Mouse (Mus musculus) embryonic stem cell, embryonic (primary cell): Measurements from ENCODE around the gene Itprip.

Experiments
- CTCF ChIA-PET, 4 experiments: fragments of 300-600 bp in 2 of 4; fragments of 350-600 bp in 2 of 4; sonication (Branson Sonifier 250); formaldehyde crosslinking; loops; one replicate each; lab custom pipeline; 2022; ENCODE audit warnings: inconsistent platforms in 2 of 4; lab: Charles Lee
- POLR2A ChIA-PET, 4 experiments: fragments of 300-600 bp in 2 of 4; fragments of 350-600 bp in 2 of 4; sonication (Branson Sonifier 250); formaldehyde crosslinking; loops; one replicate each; lab custom pipeline; 2022; ENCODE audit warnings: antibody characterized with exemption in 4 of 4, inconsistent platforms in 1 of 4; lab: Charles Lee

Gene Itprip

DNA sequence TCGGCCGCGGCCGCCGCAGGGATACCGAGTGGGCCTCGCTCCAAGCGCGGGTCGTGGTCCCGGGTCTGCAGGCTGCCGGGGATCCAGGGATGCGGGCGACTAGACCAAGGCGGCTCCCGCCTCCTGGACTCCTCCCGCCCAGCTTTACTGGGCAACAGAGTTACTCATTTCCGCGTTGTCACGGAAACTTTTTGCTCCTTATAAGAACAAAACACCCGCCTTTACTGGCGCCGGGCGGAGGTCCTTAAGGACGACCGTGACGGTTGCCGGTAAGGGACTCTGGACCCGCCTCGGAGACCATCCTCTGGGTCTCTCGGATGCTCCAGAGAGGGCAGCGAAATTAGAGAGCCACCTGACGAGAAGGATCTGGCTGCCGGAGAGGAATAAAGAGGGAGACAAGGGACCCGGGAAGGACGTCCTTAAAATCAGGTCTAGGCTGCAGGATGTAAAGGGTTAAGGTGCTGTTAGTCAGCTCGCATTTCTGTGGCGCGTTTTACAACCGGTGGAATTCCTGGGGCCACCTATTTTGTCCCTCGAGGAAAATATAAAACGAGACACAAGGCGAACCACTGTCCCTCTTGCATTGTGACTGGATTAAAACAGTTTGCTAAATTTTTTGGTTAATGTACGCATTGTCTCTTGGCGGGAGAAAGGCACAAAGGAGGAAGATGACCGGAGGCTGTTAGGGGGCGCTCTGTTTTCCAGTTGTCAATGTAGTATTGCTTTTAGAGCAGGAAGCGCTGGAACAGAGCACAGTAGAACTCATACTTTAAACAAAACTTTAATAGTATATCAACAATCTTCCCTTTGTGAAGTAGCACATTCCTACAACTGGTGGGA, at the start of gene Itprip, which contains the start of gene Cfap43:
Gene Itprip (minus strand): TSS at position 174 of the 840 bp plus-strand sequence.
Gene Cfap43 (minus strand): TSS at position 162 of the 840 bp plus-strand sequence.
- POLR2A ChIA-PET, result interaction anchor here in 3 of 4 experiments (0.7 to 1.8 kb wide), 11 partner anchors 9 to 189 kb away, joined by 3 to 6 read pairs (median 3); partner anchors contain the start of gene Sfr1 (in 1 of the 3)
- CTCF ChIA-PET, result interaction anchor here (0.6 to 2.9 kb wide), 17 partner anchors 10 to 431 kb away, joined by 3 to 19 read pairs (median 3); no protein-coding TSS in a partner anchor

DNA sequence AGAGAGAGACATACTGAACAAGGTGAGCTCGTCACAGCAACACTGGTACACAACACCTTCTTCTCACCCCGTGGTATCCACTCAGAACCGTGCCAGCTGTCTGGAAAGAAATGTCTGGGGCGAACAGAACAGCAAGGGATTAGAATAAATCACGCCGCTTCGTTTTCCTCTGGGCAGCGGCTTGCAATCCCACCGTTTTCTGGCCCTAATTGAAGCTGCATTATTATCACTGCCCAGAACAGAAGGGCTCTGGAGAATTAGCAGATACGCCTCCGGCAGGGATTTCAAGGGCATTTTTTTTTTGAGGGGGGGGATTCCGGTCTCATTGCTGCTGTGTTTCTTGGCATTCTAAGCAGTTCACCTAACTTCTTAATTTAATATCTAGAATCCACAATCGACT, 39.1 kb upstream of the Itprip start:
- POLR2A ChIA-PET, result no interaction called here
- CTCF ChIA-PET, result interaction anchor here in 1 of 4 experiments (1.2 kb wide), 1 partner anchor 9 kb away, joined by 6 read pairs; no protein-coding TSS in a partner anchor

DNA sequence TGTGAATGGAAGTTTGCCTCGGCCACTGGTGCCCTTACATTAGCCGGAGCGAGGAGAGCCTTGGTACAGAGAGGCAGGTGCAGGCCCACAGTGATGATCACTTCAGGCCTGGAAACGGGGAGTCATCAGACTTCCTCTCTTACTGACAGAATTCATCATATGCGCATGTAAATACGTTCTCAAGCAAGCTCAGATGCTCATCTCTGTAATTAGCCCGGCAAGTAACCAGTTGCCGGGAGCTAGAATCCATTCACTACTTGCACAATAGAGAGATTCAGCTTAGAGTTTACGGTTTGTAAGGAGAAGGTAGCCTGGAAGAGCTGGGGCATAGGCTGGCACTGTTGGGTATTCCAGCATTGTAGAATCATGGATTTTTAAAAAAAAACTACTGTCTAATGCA, 34.1 kb upstream of the Itprip start:
- ChIA-PET CTCF (interaction anchor here in 1 of 4 experiments (1.7 kb wide), 1 partner anchor 71 kb away, joined by 5 read pairs; no protein-coding TSS in a partner anchor), POLR2A (no interaction called here)

DNA sequence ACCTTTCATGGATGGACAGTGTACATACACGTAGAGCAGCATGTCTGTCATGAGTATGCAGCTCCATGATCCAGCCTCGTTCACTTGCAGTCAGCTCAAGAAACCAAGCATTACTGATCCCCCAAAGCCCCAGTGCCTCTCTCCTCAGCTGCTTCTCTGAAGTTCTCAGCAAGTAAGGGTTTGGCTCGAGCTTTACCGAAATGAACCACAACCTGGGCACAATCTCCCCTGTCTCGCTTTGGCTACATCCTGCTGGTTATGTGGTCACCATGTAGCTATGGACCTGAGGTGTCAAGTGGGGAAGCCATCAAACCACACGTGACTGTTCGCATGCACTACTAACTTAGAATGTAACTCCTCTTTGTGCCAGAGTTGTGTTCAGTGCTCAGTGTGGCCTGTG, 31.8 kb upstream of the Itprip start:
- ChIA-PET POLR2A (no interaction called here), CTCF (interaction anchor here in 1 of 4 experiments (1.5 kb wide), 1 partner anchor 68 kb away, joined by 4 read pairs; no protein-coding TSS in a partner anchor)

DNA sequence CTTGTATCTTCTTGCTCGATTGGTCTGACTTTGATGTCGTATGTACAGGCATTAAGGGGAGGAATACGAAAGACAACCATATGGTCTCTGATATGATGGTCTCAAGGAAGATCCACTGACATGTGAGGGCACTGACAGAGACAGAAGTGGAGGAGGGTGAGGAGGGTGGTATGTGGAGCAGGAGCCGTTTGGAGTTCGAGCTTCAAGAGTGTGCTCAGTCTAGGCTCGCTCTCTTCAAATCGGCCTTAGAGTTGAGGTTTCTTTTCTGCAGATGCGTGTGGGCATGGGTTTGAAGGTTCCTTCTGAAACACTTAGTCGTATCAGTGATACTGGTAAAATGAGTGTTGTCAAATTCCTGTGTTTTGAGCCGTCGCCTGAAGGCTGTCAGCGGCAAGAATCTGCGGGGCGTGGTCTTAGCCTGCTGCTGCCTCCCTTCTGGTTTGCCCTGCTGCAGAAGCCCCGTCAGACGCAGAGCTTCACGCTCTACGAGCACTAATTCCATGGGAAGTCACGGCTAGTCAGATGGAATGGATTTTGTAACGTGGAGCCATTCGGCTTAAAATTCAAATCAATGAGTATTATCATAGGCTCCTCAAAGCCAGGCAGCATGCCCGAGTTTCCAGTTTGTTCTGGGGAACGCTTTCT, 27.8 kb upstream of the Itprip start:
- POLR2A ChIA-PET, result interaction anchor here in 2 of 4 experiments (0.7 to 1.0 kb wide), 2 partner anchors 13 to 39 kb away, joined by 3 read pairs; no protein-coding TSS in a partner anchor
- CTCF ChIA-PET, result interaction anchor here in 3 of 4 experiments (0.6 to 1.1 kb wide), 3 partner anchors 64 to 298 kb away, joined by 3 read pairs; no protein-coding TSS in a partner anchor

DNA sequence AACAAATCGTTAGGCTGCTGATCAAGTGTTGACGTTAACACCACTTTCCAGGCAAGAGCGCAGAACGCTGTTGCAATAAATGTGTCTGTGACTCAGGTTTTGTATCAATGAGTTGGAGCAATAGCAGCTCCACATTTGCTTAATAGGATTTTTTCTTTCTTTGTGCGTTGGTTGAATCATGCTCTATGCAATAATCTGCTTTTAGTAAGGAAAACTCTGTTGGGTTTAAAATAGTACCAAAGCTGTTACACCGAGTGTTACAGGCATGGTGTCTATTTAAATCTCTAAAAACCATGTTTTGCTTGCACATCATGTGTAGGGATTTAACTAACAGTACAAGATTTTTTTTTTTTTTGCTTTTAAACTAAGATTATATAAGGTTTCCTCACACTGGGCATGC, 20.3 kb upstream of the Itprip start:
- POLR2A ChIA-PET, result no interaction called here
- CTCF ChIA-PET, result interaction anchor here in 1 of 4 experiments (0.6 to 1.2 kb wide), 2 partner anchors 26 to 57 kb away, joined by 3 to 4 read pairs; no protein-coding TSS in a partner anchor

DNA sequence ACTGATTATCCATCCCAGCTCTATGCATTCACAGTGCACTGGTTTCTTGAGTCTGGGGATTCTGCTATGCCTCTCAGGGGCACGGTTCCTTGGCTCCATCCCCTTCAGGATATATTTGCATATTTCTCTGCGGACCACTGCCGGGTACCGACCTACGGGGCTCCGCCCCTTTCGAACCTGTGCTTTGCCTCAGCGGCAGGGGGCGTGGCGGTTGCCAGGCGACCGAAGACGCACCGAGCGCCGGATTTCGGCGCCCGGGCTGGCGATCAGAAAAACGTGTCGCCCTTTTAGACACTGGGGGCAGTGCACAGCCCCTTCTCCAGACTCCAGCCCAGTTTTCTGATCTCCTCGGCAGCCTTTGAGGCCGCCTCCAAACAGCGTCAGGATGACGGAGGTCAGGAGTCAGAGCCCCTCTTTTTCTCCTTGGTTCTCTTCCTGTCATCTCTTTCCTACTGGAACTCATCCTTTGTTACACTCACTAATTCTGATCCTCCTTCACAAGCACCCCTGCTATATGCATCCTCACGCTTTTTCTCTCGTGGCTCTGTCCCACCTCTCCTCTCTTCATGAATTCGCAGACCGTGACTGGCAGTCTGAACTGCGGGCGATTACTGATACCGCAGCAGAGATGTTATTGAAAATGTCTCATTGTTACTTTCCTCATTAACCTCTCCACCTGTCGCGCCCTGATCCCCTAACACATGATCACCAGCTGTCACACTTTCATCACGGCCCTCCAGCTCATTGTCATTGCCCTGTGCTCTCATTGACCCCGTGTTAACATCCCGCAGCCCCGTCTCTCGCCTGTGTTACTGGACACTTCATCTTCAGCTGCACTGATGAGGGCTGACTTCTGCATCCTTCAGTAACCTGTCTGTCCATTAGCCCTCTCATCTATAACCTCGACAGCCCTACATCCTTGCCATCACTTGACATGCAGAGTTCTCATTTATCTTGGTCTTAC, 18.6 kb upstream of the Itprip start, which contains the start of gene Cfap58:
Gene Cfap58 (plus strand): TSS at position 233 of the 964 bp plus-strand sequence.
- CTCF ChIA-PET, result interaction anchor here in 1 of 4 experiments (1.2 kb wide), 1 partner anchor 55 kb away, joined by 3 read pairs; no protein-coding TSS in a partner anchor

DNA sequence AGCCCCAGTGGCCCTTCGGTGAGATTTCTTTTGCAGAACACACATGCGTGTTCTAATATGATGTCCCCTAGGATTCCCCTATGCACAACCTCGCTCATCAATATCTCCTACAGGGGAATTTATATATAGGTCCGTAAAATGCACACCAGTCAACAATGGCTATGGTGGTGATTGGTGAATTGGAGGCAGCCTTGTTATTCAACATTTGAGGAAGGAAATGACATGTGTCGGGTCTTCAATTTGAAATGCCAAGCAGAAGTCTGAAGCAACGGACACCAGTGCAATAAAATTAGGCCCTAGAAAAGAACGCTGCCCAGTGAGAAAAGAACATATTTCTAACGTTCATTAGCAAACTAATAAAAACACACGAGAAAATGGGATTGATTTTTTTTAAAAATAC, 17.8 kb upstream of the Itprip start:
- CTCF ChIA-PET, result no interaction called here

More for the DNA sequence above, 18.6 kb upstream of the Itprip start, which contains the start of gene Cfap58:
- POLR2A ChIA-PET, result no interaction called here

DNA sequence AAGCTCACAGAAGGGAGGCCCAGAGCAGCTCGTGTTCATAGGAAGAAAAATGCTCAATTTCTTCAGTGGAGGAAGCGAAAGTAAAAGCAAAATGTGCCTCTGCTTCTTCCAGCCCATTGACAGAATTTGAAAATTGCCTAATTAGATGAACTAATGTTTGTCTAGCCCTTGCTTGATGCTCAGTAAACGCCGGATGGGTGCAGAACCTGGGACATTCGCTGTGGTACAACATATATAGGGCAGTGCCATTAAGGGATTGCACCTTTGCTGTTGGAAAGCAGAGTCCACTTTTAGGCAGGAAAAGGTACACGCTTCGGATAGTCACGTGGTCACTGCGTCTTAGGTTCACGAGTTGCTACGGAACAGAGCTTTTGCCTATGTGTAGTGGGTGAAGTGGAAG, 17.4 kb upstream of the Itprip start:
- ChIA-PET POLR2A (no interaction called here), CTCF (no interaction called here)

More for the DNA sequence above, 17.8 kb upstream of the Itprip start:
- POLR2A ChIA-PET, result no interaction called here

DNA sequence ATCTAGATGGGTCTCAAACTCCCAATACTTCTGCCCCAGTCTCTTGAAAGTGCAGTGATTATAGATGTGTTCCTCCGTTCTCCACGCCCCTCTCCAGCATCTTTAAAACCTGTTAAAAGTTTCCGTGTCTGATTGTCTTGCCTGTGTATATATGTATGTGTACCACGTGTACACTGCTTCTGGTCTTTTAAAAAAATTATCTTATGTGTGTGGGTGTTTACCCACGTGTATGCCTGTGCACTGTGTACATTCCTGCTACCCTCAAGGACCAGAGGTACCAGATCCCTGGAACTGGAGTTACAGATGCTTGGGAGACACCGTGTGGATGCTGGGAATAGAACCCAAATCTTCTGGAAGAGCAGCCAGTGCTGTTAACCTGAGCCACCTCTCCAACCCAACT, 16.4 kb upstream of the Itprip start:
- ChIA-PET POLR2A (interaction anchor here in 2 of 4 experiments (0.8 to 1.9 kb wide), 3 partner anchors 16 to 52 kb away, joined by 3 to 7 read pairs (median 5); partner anchors contain the start of genes Cfap43 (in 2 of the 2) and Itprip (in 2 of the 2)), CTCF (interaction anchor here in 1 of 4 experiments (2.1 kb wide), 1 partner anchor 53 kb away, joined by 10 read pairs; no protein-coding TSS in a partner anchor)

DNA sequence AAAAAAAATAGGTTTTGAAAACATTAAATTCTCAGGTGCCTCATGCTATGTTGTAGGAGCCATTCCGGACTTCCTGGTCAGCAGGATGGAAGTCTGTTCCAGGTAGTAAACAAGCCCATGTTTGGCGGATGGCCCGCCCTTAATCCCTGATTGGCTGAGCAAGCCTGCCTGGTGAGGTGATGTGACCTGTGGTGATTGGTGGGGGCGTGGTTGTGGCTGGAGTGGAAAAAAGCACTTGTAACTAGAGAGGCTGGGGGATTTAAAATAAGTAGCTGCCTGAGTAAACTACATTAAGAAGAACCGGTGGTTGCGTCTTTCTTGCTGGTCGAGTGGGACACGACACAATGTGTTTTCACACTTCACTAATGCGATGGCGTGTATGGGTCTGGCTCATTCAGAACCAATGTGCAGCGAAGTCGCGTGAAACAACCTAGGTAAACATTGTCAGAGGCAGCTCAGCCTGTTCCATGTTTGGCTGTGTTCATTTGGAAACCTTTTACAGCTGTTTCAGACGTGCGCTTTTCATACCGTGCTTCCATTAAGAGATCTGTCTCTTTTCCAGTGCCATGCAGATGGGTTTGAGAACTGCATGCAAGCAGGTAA, 15.6 kb upstream of the Itprip start:
- ChIA-PET POLR2A (interaction anchor here in 2 of 4 experiments (0.8 to 1.9 kb wide), 6 partner anchors 12 to 122 kb away, joined by 3 to 7 read pairs (median 4); partner anchors contain the start of genes Cfap43 (in 2 of the 2) and Itprip (in 2 of the 2)), CTCF (interaction anchor here in 3 of 4 experiments (1.1 to 2.1 kb wide), 4 partner anchors 52 to 103 kb away, joined by 6 to 11 read pairs (median 10); no protein-coding TSS in a partner anchor)

DNA sequence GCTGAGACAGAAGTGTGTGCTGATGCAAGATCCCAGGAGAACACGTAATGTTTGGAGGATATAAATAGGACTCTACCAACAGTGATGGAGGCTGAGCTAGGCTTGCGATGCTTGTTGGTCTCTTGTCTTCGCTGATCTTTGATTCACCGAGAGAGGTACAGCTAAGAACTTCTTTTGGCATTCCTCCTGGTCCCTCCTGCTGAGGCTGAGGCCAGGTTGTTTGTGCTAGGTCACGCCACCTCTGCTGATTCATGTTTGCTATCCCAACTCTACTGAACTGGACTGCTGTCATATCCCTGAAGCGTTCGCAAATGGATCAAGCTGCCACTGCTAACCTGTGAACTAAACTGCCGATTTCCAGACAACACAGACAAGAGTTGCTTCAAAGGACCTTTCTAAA, 15.0 kb upstream of the Itprip start:
- ChIA-PET POLR2A (interaction anchor here in 3 of 4 experiments (0.6 to 1.9 kb wide), 5 partner anchors 13 to 121 kb away, joined by 3 to 7 read pairs (median 4); no protein-coding TSS in a partner anchor), CTCF (interaction anchor here (0.7 to 2.1 kb wide), 5 partner anchors 52 to 103 kb away, joined by 3 to 11 read pairs (median 9); no protein-coding TSS in a partner anchor)

DNA sequence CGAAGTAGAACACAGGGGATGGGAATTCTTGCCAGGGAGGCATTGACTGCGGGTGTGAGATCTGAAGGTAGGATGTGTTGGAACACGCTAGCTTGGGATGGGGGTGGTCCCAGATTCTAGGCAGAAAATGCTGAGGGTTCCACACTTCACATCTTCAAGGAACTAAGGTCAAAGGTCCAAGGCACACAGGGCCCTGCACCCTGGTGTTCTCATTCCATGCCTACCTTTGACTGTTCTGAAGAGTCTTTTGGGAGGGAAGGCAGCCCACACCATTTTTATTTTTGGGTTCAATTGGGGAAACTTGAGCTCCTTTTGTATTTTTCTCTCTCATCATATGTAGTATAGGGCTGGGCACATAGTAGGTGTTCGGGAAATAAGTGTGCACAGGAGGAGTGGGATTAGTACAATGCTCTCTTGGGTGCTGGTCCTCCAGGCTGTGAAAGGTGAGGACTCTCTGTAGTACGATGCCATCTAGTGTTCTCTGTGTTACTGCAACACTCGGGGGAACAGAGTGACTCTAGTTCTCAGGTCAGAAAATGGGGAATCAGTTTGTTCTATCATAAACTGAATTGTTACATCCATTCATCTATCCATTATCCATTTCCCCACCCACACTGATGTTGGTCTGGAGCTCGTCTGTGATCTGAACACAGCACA, 13.0 kb upstream of the Itprip start:
- CTCF ChIA-PET, result interaction anchor here (0.5 to 4.2 kb wide), 4 partner anchors 9 to 50 kb away, joined by 6 to 33 read pairs (median 16); no protein-coding TSS in a partner anchor
- POLR2A ChIA-PET, result interaction anchor here in 1 of 4 experiments (1.5 kb wide), 1 partner anchor 78 kb away, joined by 3 read pairs; no protein-coding TSS in a partner anchor

DNA sequence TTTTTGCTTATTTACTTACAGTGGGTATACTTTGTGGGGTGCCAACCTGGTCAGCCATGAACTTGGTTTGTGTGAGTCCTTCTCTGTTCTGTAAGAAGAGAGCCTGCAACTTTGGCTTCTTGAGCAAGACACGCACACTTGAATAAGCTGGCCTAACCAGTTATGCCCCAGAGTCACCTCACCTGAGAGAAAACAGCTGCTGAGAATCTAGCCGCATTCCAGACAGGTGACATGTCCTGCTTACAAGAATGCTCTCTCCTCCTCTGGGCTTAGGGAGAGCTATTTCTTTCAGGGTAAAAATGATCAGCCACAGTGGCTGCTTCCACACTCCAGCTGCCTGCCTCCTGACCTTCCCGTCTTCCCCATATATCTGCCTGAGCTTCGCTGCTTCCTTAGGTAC, 9.9 kb upstream of the Itprip start:
- ChIA-PET POLR2A (no interaction called here), CTCF (interaction anchor here (0.7 to 4.2 kb wide), 5 partner anchors 9 to 47 kb away, joined by 3 to 33 read pairs (median 7); no protein-coding TSS in a partner anchor)

DNA sequence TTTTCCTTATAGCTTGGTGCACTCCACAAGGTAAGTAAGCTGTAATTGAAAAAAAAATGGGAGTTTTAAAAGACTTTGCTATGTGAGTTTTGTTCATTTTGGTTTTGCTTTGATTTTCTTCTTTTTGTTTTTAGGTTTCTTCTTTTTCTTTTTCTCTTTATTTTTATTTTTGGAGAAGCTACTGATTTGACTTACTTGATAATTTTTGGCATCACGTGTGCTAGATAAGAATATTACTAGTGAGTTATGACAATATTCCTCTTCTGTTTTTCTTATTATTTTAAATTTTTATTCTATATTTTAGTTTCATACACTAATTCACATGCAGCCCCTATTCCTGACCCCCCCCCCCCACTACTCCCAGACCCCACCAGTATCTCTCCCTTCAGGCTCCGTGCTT, 7.9 kb upstream of the Itprip start:
- ChIA-PET CTCF (interaction anchor here in 1 of 4 experiments (0.7 kb wide), 1 partner anchor 263 kb away, joined by 4 read pairs; no protein-coding TSS in a partner anchor), POLR2A (interaction anchor here in 2 of 4 experiments (0.7 to 0.8 kb wide), 2 partner anchors 172 to 1271 kb away, joined by 3 read pairs; no protein-coding TSS in a partner anchor)

DNA sequence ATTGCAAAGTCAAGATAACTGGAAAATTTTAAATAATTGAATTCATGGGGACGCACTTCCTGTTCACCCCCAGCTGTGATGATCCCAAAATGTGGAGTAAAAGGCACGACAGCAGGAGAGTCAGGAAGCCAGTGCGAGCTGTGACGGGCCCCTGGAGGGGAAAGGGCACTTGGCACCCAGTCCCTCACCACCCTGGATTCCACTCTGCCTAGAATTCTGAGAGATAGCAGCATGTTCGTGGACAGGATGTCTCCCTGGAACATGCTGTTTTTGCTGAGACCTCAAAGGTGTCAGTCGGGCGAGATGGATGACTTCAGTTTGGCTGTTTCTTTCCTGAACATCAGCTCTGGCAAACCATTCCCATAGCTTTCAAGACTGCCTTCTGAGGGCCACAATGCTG, 6.7 kb upstream of the Itprip start:
- ChIA-PET CTCF (interaction anchor here in 3 of 4 experiments (0.6 to 1.6 kb wide), 3 partner anchors 43 to 1785 kb away, joined by 3 to 9 read pairs (median 3); no protein-coding TSS in a partner anchor), POLR2A (interaction anchor here in 1 of 4 experiments (0.9 kb wide), 1 partner anchor 30 kb away, joined by 3 read pairs; no protein-coding TSS in a partner anchor)
